Mouse (Mus musculus) adrenal gland, adult (tissue): ENCODE results near the gene Gm13696.
A peak's percentile ranks its signal among the peaks of the same experiment; 100 is the strongest.
"Not testable (repeated sequence)": the region's sequence is repeated elsewhere in the genome, so short reads cannot be mapped to it uniquely, and the experiment has no call there.

Experiments used
- DNase-seq, 2 experiments: peaks; one replicate each; pipeline ENCODE4 v3.0.0; 2022 to 2023; ENCODE audit warnings: low spot score in 1 of 2; ENCODE audit not compliant: inconsistent age in 2 of 2

Gene Gm13696

DNA sequence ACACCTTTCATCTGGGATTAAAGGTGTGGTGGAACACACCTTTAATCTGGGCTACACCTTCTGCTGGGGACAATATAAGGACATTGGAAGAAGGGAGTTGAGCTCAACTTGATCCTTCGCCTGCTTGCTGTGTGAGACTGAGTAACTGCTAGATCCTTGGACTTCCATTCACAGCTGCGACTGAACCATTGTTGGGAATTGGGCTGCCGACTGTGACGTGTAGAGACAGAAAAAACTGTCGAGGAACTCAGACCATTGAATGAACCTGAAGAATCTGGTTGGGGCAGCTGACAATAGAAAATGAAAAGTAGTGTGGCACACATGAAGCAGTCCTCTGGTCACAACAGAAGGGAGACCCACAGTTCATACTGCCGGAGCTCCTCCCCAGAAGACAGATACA, at the start of gene Gm13696:
TSS of gene Gm13696 (plus strand) at position 301 of the 400 bp plus-strand sequence.
- DNase-seq: not testable (repeated sequence)

DNA sequence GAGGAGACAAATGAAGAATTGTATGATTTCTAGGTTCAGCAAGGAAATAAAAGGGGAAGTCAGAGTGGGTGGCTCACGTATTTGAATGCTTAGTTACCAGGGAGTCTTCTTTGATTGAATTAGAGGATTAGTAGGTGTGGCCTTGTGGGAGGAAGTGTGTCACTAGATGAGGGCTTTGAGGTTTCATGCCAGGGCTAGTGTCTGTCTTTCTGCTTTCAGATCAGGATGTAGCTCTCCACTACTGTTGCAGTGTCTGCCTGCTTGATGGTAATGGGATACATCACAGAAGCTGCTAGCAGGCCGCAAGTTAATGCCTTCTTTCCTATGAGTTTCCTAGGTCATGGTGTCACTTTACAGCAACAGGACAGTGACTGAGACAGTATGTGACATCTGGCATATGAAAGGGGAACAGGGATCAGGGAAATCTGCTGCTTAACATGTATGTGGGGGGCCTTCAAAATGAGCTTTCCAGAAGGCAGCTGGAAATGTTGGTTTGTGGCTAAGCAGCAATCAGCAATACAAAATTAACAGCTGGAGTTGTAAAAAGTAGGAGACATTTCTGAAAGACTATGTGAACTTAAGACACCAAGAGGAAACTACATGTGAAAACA, 43.3 kb upstream of the Gm13696 start:
- no peak for DNase-seq

DNA sequence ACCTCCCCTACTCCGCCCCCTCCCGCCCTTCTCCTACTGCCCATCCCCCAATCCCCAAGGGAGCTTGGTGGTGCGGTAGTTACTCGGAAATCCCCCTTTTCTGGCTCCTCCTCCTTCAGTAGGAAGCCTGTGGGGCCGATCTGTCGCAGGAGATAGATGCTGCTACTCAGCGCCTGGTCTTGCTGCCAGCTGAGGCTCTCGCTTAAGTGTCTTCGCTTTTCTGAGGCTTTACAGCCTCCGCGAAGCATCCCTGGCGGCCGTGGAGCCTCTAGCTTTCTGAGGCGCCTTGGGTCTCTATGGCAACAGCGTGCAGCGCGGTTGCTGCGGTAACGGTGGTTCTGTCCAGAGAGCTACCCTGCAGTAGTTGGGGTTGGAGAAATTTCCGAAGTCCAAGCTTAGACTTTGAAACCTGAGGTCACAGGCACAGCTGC, 32.0 kb upstream of the Gm13696 start, which contains the start of gene Zswim2:
TSS of gene Zswim2 (minus strand) at position 298 of the 431 bp plus-strand sequence.
- peak; percentile 7 to 29 for DNase-seq

DNA sequence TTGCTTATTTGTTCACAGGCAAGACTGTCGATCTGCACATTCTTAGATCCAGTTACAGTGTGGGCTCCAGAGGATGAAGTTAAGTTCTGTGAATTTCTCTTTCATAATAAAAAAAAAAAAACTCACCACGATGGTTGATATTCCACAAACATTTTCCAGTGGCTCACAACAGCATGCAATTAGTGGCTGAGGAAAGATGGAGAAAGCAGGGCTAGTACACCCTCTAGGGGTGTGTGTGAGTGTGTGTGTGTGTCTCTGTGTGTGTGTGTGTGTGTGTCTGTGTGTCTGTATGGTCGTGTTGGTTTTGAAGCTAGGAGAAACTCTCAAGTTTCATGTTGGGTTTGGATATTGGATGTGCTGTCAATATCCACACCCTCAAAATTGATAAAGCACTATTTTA, 31.5 kb upstream of the Gm13696 start:
- no peak for DNase-seq

DNA sequence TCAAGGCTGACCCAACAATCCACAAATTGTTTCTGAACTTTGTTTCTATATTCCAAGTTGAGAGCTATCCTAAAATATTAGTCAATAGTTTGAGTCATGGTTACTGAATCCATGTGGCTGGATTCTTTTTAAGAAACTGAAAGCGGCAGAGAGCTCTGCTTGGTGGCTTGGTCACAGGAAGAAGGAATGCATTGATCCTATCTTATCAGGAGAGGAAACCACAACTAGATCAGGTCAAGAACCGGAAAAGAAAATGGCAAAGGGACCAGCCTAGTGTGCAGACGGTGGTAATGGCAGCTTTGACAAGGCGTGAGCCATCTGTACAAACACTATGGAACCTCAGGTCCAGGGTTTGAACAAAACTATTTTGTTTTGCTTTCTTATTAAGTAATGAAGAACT, 31.1 kb upstream of the Gm13696 start:
- DNase-seq: no peak

DNA sequence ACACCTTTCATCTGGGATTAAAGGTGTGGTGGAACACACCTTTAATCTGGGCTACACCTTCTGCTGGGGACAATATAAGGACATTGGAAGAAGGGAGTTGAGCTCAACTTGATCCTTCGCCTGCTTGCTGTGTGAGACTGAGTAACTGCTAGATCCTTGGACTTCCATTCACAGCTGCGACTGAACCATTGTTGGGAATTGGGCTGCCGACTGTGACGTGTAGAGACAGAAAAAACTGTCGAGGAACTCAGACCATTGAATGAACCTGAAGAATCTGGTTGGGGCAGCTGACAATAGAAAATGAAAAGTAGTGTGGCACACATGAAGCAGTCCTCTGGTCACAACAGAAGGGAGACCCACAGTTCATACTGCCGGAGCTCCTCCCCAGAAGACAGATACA, 17.5 kb upstream of the Gm13696 start, which contains the start of gene Gm13698:
TSS of gene Gm13698 (plus strand) at position 301 of the 400 bp plus-strand sequence.
- not testable (repeated sequence) for DNase-seq

DNA sequence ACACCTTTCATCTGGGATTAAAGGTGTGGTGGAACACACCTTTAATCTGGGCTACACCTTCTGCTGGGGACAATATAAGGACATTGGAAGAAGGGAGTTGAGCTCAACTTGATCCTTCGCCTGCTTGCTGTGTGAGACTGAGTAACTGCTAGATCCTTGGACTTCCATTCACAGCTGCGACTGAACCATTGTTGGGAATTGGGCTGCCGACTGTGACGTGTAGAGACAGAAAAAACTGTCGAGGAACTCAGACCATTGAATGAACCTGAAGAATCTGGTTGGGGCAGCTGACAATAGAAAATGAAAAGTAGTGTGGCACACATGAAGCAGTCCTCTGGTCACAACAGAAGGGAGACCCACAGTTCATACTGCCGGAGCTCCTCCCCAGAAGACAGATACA, 11.7 kb upstream of the Gm13696 start, which contains the start of gene Gm13693:
TSS of gene Gm13693 (plus strand) at position 301 of the 400 bp plus-strand sequence.
- not testable (repeated sequence) for DNase-seq

DNA sequence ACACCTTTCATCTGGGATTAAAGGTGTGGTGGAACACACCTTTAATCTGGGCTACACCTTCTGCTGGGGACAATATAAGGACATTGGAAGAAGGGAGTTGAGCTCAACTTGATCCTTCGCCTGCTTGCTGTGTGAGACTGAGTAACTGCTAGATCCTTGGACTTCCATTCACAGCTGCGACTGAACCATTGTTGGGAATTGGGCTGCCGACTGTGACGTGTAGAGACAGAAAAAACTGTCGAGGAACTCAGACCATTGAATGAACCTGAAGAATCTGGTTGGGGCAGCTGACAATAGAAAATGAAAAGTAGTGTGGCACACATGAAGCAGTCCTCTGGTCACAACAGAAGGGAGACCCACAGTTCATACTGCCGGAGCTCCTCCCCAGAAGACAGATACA, 5.9 kb upstream of the Gm13696 start, which contains the start of gene Gm13695:
TSS of gene Gm13695 (plus strand) at position 301 of the 400 bp plus-strand sequence.
- not testable (repeated sequence) for DNase-seq

DNA sequence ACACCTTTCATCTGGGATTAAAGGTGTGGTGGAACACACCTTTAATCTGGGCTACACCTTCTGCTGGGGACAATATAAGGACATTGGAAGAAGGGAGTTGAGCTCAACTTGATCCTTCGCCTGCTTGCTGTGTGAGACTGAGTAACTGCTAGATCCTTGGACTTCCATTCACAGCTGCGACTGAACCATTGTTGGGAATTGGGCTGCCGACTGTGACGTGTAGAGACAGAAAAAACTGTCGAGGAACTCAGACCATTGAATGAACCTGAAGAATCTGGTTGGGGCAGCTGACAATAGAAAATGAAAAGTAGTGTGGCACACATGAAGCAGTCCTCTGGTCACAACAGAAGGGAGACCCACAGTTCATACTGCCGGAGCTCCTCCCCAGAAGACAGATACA, 5.7 kb downstream of the Gm13696 start, which contains the start of gene Gm13694:
TSS of gene Gm13694 (plus strand) at position 301 of the 400 bp plus-strand sequence.
- not testable (repeated sequence) for DNase-seq

DNA sequence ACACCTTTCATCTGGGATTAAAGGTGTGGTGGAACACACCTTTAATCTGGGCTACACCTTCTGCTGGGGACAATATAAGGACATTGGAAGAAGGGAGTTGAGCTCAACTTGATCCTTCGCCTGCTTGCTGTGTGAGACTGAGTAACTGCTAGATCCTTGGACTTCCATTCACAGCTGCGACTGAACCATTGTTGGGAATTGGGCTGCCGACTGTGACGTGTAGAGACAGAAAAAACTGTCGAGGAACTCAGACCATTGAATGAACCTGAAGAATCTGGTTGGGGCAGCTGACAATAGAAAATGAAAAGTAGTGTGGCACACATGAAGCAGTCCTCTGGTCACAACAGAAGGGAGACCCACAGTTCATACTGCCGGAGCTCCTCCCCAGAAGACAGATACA, 11.5 kb downstream of the Gm13696 start, which contains the start of gene Gm13697:
TSS of gene Gm13697 (plus strand) at position 301 of the 400 bp plus-strand sequence.
- DNase-seq: not testable (repeated sequence)

DNA sequence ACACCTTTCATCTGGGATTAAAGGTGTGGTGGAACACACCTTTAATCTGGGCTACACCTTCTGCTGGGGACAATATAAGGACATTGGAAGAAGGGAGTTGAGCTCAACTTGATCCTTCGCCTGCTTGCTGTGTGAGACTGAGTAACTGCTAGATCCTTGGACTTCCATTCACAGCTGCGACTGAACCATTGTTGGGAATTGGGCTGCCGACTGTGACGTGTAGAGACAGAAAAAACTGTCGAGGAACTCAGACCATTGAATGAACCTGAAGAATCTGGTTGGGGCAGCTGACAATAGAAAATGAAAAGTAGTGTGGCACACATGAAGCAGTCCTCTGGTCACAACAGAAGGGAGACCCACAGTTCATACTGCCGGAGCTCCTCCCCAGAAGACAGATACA, 17.3 kb downstream of the Gm13696 start, which contains the start of gene Gm13691:
TSS of gene Gm13691 (plus strand) at position 301 of the 400 bp plus-strand sequence.
- DNase-seq: not testable (repeated sequence)

DNA sequence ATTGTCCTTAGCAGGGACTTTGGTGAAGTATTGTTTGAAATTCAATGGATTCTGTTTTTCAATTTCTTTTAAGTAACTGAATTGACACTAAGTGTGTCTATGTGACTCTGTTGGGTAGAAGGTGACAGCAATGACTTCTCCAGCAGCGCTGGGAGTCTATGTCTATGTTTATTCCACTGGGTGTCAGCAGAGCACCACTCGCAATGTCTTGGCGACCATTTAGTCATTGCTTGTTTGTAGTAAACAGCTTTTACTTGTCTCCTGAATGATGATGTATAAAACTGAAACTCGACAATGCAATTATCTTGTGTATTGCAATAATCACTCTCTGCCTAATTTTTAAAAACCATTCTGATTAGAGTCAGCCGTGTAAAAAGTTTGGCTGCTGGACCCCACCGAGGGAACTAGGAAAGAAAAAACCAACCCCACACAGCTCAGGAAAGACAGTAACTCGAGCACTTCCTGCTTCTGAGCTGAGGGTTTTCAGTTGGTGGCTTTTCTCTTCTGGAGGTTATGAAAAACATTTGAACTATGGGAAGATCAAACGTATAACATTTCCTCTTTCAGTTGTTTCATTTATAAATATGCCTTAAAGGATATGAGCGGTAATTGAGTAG, 20.8 kb downstream of the Gm13696 start:
- DNase-seq: peak in 1 of 2 experiments; percentile 50

DNA sequence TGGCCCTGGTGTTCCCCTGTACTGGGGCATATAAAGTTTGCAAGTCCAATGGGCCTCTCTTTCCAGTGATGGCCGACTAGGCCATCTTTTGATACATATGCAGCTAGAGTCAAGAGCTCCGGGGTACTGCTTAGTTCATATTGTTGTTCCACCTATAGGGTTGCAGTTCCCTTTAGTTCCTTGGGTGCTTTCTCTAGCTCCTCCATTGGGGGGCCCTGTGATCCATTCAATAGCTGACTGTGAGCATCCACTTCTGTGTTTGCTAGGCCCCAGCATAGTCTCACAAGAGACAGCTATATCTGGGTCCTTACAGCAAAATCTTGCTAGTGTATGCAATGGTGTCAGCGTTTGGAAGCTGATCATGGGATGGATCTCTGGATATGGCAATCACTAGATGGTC, 21.6 kb downstream of the Gm13696 start:
- not testable (repeated sequence) for DNase-seq

DNA sequence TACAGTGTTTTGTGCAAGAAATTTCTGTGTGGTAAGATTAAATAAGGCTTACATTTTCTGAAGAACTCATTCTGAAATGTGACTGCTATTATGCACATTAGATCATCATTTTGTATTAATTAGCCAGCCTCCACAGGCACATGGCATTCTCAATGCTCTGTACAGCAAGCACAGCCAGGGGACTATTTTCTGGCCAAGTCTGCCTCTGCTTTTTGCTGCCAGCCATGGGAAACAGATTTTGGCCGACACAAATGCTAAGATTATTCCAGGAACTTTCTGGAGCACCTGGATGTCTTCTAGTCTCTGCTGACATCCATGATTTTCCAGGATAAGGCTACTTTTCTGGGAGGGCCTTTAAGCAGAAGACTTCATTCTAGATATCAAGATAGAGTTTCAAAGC, 36.0 kb downstream of the Gm13696 start:
- DNase-seq: no peak

DNA sequence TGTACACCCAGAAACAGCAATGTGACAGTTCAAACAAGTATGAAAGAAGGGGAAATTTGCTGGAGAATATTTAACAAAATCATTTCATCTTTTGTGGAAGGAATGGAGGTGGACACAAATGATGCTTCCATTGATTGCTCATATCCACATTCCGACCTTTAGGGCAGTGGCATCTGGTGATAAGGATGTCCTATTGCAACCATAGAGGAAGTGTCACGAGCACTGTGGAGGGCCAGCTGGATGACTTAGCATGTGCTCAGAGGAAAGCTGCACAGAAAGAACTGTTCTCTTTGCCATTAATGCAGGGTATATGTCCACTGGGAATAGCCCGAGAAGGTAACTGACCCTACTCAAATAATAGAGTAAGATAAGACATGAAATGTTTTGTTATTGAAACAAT, 36.9 kb downstream of the Gm13696 start:
- DNase-seq: no peak

DNA sequence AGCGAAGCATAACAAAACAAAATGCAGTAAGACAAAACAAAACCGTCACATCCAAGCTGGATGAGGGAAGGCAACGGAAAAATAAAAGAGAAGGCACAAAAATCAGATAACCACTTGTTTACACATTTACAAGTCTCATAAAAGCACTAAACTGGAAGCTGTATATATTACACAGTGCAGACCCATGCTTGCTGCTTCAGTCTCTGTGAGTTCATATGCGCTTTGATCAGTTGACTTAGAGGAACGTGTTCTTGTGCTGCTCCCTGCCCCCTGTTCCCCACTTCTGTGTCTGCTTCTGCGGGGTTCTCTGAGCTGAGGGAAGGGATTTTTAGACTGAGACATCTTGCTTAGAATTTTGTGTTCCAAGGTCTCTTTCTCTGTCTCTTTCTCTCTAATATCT, 41.6 kb downstream of the Gm13696 start:
- DNase-seq: no peak

DNA sequence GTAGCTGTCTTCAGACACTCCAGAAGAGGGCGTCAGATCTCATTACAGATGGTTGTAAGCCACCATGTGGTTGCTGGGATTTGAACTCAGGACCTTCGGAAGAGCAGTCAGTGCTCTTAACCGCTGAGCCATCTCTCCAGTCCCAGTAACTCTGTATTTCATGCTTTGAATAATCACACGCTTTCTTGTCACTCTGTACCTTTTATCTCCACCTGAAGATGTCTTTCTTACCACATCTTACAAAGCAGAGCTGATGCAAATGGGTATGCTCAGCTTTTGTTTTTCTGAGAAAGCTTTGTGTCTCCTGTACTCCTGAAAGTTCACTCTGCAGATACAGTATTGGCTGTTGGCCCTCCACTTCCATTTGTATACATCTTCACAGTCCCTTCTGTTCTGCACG, 43.4 kb downstream of the Gm13696 start:
- DNase-seq: not testable (repeated sequence)

DNA sequence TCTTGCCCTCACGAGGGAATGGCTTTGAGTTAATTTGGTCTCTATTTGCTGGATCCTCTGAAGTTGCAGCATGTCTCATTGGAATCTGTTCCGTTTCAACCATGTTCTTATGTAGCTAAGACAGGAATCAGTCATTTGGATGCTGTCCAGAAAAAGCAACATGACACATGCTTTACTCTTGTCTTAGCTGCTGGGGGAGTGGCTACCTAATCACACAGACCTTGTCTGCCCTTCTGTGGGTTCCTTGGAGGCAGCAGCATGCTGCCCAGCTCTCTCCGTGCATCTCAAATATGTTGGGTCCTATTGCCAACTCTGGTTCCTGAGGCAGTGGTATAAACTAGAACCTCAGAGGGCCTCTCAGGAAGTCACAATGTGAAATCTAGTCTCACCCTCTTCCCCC, 45.4 kb downstream of the Gm13696 start:
- peak in 1 of 2 experiments; percentile 23 for DNase-seq

DNA sequence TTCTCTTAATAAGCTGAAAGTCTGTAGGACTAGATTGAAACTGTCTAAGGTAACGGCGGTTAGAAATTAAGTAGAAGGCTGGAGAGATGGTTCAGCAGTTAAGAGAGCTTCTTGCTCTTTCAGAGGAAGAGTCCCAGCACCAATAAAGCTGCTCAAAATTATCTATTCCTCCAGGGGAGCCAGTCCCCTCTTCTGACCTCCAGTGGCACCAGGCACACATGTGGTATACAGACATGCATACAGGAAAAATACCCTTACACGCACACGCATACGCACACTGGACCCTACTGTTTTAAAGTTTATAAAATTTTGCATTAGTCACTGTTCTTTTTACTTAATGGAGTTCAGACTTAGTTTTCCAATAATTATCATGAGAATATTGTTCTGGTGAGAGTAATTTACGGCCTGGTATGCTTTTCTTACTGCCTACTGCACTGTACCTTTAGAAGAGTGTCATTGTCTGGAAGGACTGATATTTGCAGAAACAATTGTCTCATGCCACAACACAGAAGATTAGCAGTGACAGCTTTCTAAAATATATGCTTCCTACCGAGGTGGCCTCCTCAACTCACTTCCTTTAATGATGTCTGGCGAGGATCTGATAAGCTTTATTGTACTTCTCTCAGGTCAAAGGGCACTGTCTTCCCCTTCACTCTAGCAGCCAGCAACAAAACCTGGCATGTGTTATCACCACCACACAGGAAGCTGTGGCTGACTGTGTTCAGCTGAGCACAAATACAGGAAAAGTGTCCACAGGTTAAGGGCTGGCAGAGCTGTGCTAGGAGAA, 46.8 kb downstream of the Gm13696 start:
- peak; percentile 36 to 56 for DNase-seq

DNA sequence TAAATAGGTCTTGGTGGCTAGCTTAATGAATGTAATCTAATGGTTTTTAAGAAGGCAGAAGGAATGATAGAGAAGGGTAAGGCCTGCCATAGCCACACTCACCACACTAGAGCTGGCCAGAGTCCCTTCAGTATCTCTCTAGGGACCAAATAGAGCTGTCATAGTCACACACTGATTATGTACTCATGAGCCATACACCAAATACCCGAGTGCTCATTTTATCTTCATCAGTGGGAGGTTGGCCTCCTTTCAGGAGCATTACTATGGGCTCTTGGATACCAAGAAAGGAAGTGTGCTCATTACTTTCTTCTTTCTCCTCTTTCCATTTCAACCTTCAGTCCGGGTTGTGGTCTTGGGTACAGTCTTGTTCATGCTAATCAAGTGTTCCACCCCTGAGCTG, 49.0 kb downstream of the Gm13696 start:
- DNase-seq: no peak

DNA sequence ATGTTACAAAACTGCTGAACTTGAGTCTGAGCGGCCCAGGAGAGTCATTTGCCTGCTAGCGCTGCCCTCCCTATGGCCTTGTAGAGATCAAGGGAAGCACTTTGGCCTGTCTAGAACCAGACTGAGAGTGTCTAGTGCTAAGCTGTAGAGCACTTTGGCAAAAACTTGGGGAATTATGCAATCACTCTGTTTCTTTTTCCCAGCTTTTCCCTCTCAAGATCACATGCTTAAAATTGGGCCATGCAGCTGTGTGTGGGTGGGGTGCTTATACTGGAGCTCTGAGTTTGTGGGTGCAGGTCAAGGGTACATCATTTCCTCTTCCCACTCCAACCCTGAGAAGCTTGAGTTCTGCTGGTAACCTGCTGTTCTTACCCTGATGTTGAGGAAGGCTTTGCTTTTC, 50.0 kb downstream of the Gm13696 start:
- DNase-seq: peak in 1 of 2 experiments; percentile 50
